Mouse (Mus musculus): Measurements from ENCODE around the gene Itpr1. TPM values are rescaled to one million over a fixed set of nuclear protein-coding genes. Genes with fewer than 3 reads are reported as not detected.

The Itpr1 gene
- polyA plus RNA-seq, 1 experiment from 2014 or later: 5.4 TPM

GRCm38 (mm10) chr6:108192632-108193031 lies 20.3 kb upstream of the Itpr1 start:
- H3K27ac ChIP-seq: no peak overlapping the region
- 27% methylated on average over 4 of the region's 4 CpGs for WGBS (ENCODE audit: insufficient replicate concordance)
- peaks cover 5% of the 10 kb centered on the region; the same call in 1 of the 2 replicates for H3K27me3 ChIP-seq (replicated peaks)
- no peak for ATAC-seq
- no peaks in the 10 kb centered on the region for H3K9me3 ChIP-seq (replicated peaks)
- H3K4me2 ChIP-seq: no peak overlapping the region
- H3K9ac ChIP-seq: no peak overlapping the region
- H3K4me3 ChIP-seq: no peak overlapping the region
- no peaks in the 10 kb centered on the region for H3K4me1 ChIP-seq
- no peaks in the 10 kb centered on the region for H3K36me3 ChIP-seq

GRCm38 (mm10) chr6:108196665-108197064 lies 16.2 kb upstream of the Itpr1 start:
- Histone ChIP-seq H3K9ac (no peak overlapping the region), H3K27me3 (replicated peaks) (0 out of 2 replicates have a peak, but pooled peaks cover 5% of the 10 kb centered on the region), H3K4me1 (no peaks in the 10 kb centered on the region), H3K27ac (no peak overlapping the region), H3K4me2 (no peak overlapping the region), H3K36me3 (no peaks in the 10 kb centered on the region), H3K9me3 (replicated peaks) (no peaks in the 10 kb centered on the region), H3K4me3 (no peak overlapping the region)
- ATAC-seq: no peak
- 40% methylated on average over 7 of the region's 7 CpGs for WGBS (ENCODE audit: insufficient replicate concordance)

GRCm38 (mm10) chr6:108197117-108197516 lies 15.8 kb upstream of the Itpr1 start:
- Histone ChIP-seq H3K36me3 (no peaks in the 10 kb centered on the region), H3K4me1 (no peaks in the 10 kb centered on the region), H3K27ac (no peak overlapping the region), H3K9me3 (replicated peaks) (no peaks in the 10 kb centered on the region), H3K9ac (no peak overlapping the region), H3K27me3 (replicated peaks) (0 out of 2 replicates have a peak, but pooled peaks cover 5% of the 10 kb centered on the region), H3K4me3 (no peak overlapping the region), H3K4me2 (no peak overlapping the region)
- ATAC-seq: no peak
- 23% methylated on average over 4 of the region's 4 CpGs for WGBS (ENCODE audit: insufficient replicate concordance)

- WGBS (ENCODE audit: insufficient replicate concordance): 78% methylated on average over 7 of the region's 7 CpGs
- H3K9ac ChIP-seq: no peak overlapping the region
- no peaks in the 10 kb centered on the region for H3K36me3 ChIP-seq
- no peak overlapping the region for H3K4me2 ChIP-seq
- no peak for ATAC-seq
- H3K9me3 ChIP-seq (replicated peaks): no peaks in the 10 kb centered on the region
- no peak overlapping the region for H3K4me3 ChIP-seq
- no peak overlapping the region for H3K27ac ChIP-seq
- H3K4me1 ChIP-seq: no peaks in the 10 kb centered on the region
- H3K27me3 ChIP-seq (replicated peaks): no peaks in the 10 kb centered on the region
Observed at GRCm38 (mm10) chr6:108198286-108198685, 14.6 kb upstream of the Itpr1 start.

- no peak for ATAC-seq
- Histone ChIP-seq H3K4me3 (no peak overlapping the region), H3K27ac (no peak overlapping the region), H3K9me3 (replicated peaks) (no peaks in the 10 kb centered on the region), H3K27me3 (replicated peaks) (no peaks in the 10 kb centered on the region), H3K36me3 (no peaks in the 10 kb centered on the region), H3K9ac (no peak overlapping the region), H3K4me1 (peaks cover 10% of the 10 kb centered on the region), H3K4me2 (no peak overlapping the region)
- WGBS (ENCODE audit: insufficient replicate concordance): 82% methylated on average over 2 of the region's 2 CpGs
Observed at GRCm38 (mm10) chr6:108204322-108204721, 8.6 kb upstream of the Itpr1 start.

GRCm38 (mm10) chr6:108206145-108206544 lies 6.8 kb upstream of the Itpr1 start:
- ATAC-seq: no peak
- Histone ChIP-seq H3K36me3 (no peaks in the 10 kb centered on the region), H3K4me3 (no peak overlapping the region), H3K4me2 (no peak overlapping the region), H3K9ac (no peak overlapping the region), H3K27me3 (replicated peaks) (no peaks in the 10 kb centered on the region), H3K4me1 (peaks cover 15% of the 10 kb centered on the region), H3K27ac (no peak overlapping the region), H3K9me3 (replicated peaks) (no peaks in the 10 kb centered on the region)
- 75% methylated on average over 4 of the region's 4 CpGs for WGBS (ENCODE audit: insufficient replicate concordance)

GRCm38 (mm10) chr6:108206914-108207566 lies 5.9 kb upstream of the Itpr1 start:
- Histone ChIP-seq H3K4me2 (0 out of 2 replicates have a peak overlapping the region, but pooled peaks have one; percentile 8), H3K4me1 (peaks cover 24% of the 10 kb centered on the region), H3K9ac (no peak overlapping the region), H3K9me3 (replicated peaks) (no peaks in the 10 kb centered on the region), H3K36me3 (no peaks in the 10 kb centered on the region), H3K27me3 (replicated peaks) (no peaks in the 10 kb centered on the region), H3K27ac (peak overlapping the region; percentile 59; the same call in 1 of the 2 replicates), H3K4me3 (no peak overlapping the region)
- peak; percentile 94 for ATAC-seq
- 50% methylated on average over 5 of the region's 5 CpGs for WGBS (ENCODE audit: insufficient replicate concordance)

- no peak; the same call in 1 of the 2 replicates for ATAC-seq
- 12% methylated on average over 36 of the region's 36 CpGs for WGBS (ENCODE audit: insufficient replicate concordance)
- H3K4me2 ChIP-seq: peak overlapping the region; percentile 78
- no peaks in the 10 kb centered on the region for H3K27me3 ChIP-seq (replicated peaks)
- peak overlapping the region; percentile 66 for H3K9ac ChIP-seq
- H3K9me3 ChIP-seq (replicated peaks): no peaks in the 10 kb centered on the region
- H3K36me3 ChIP-seq: no peaks in the 10 kb centered on the region
- H3K4me1 ChIP-seq: peaks cover 36% of the 10 kb centered on the region
- H3K27ac ChIP-seq: peak overlapping the region; percentile 56
- peak overlapping the region; percentile 68 for H3K4me3 ChIP-seq
Observed at GRCm38 (mm10) chr6:108211896-108212880, 708 bp upstream of the Itpr1 start.

GRCm38 (mm10) chr6:108213481-108214293 lies 791 bp downstream of the Itpr1 start:
- peak overlapping the region; percentile 68 for H3K4me3 ChIP-seq
- under 1% methylated on average over 28 of the region's 29 CpGs for WGBS (ENCODE audit: insufficient replicate concordance)
- peaks cover 33% of the 10 kb centered on the region for H3K4me1 ChIP-seq
- peaks cover 8% of the 10 kb centered on the region; the same call in 1 of the 2 replicates for H3K36me3 ChIP-seq
- peak overlapping the region; percentile 66 for H3K9ac ChIP-seq
- peak overlapping the region; percentile 78 for H3K4me2 ChIP-seq
- ATAC-seq: no peak
- H3K9me3 ChIP-seq (replicated peaks): no peaks in the 10 kb centered on the region
- H3K27ac ChIP-seq: peak overlapping the region; percentile 45; the same call in 1 of the 2 replicates
- H3K27me3 ChIP-seq (replicated peaks): no peaks in the 10 kb centered on the region

- Histone ChIP-seq H3K27me3 (replicated peaks) (no peaks in the 10 kb centered on the region), H3K36me3 (peaks cover 8% of the 10 kb centered on the region; the same call in 1 of the 2 replicates), H3K9me3 (replicated peaks) (no peaks in the 10 kb centered on the region), H3K9ac (peak overlapping the region; percentile 66), H3K27ac (no peak overlapping the region), H3K4me3 (peak overlapping the region; percentile 68), H3K4me1 (peaks cover 33% of the 10 kb centered on the region), H3K4me2 (peak overlapping the region; percentile 78)
- ATAC-seq: no peak
- 9% methylated on average over 10 of the region's 10 CpGs for WGBS (ENCODE audit: insufficient replicate concordance)
Observed at GRCm38 (mm10) chr6:108214294-108214925, 1.5 kb downstream of the Itpr1 start.

- Histone ChIP-seq H3K4me1 (peaks cover 29% of the 10 kb centered on the region), H3K36me3 (peaks cover 8% of the 10 kb centered on the region; the same call in 1 of the 2 replicates), H3K27ac (no peak overlapping the region), H3K27me3 (replicated peaks) (no peaks in the 10 kb centered on the region), H3K4me3 (no peak overlapping the region), H3K9ac (no peak overlapping the region), H3K4me2 (no peak overlapping the region), H3K9me3 (replicated peaks) (no peaks in the 10 kb centered on the region)
- no peak for ATAC-seq
- 85% methylated on average over 5 of the region's 5 CpGs for WGBS (ENCODE audit: insufficient replicate concordance)
Observed at GRCm38 (mm10) chr6:108216091-108216490, 3.2 kb downstream of the Itpr1 start.
